1 mouse cellular context compared by ENCODE assay signal in the genomic region with DNA sequence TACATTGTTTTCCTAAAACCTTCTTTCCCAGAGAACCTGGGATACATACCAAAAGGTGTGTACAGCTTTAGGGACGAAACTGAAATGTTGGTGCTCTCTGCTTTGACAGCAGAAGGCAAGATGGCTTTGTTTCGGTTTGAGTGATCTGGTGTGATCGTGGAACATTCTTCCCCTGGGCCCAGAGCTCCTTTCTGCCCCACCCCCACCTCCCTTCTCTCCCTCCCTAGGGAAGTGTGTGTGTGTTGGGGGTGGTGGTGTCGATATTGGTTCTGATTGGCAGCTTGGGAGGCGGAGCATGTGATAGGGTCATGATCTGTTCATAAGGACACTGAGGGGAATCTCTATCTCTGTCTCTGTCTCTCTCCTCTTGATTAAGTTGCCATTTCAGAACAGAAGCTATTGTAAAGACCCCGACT.
A peak's percentile ranks its signal among the peaks of the same experiment; 100 is the strongest.
TF ChIP-seq lines count a peak whose summit lies in the region.

No protein-coding gene starts in this region.

TF ChIP-seq in CH12.LX, 34 proteins besides CTCF, POLR2A, EP300 and RAD21 (continued from another document):
- TF ChIP-seq TCF12 (IDR thresholded peaks at IDR 0.05; ENCODE audit: low read depth, low read length) = peak; percentile 75; the same call in 1 of the 2 replicates
- peak; percentile 94 for TF ChIP-seq MAZ (IDR thresholded peaks at IDR 0.05; ENCODE audit: low read depth, low read length)
- peak; percentile 71 for TF ChIP-seq TBP (conservative IDR thresholded peaks at IDR 0.05; ENCODE audit: low read depth, low read length)
- TF ChIP-seq RCOR1 (conservative IDR thresholded peaks at IDR 0.05; ENCODE audit: low read depth, low read length) = peak; percentile 98
- peak; percentile 57 for TF ChIP-seq HCFC1 (IDR thresholded peaks at IDR 0.05; ENCODE audit: low read depth, low read length)
- TF ChIP-seq GABPA (IDR thresholded peaks at IDR 0.05; ENCODE audit: insufficient replicate concordance, low read depth, low read length) = no peak; the same call in 1 of the 2 replicates
- no peak for TF ChIP-seq USF2 (conservative IDR thresholded peaks at IDR 0.05; ENCODE audit: low read depth, low read length)
- peak; percentile 44; the same call in 1 of the 2 replicates for TF ChIP-seq ZMIZ1 (IDR thresholded peaks at IDR 0.05; ENCODE audit: low read depth, low read length)
- peak; percentile 52; the same call in 1 of the 2 replicates for TF ChIP-seq POLR2AphosphoS2 (IDR thresholded peaks at IDR 0.05; ENCODE audit: low read depth, low read length)
- TF ChIP-seq ZKSCAN1 (IDR thresholded peaks at IDR 0.05; ENCODE audit: borderline replicate concordance, low read depth, low read length) = no peak
- TF ChIP-seq ZC3H11A (IDR thresholded peaks at IDR 0.05; ENCODE audit: low read depth, low read length) = no peak
- peak; percentile 81 for TF ChIP-seq ETS1 (conservative IDR thresholded peaks at IDR 0.05; ENCODE audit: low read depth, low read length)
- 0 out of 2 replicates have a peak, but pooled peaks have one; percentile 17 for TF ChIP-seq NRF1 (IDR thresholded peaks at IDR 0.05; ENCODE audit: low read depth, low read length)
- 0 out of 2 replicates have a peak, but pooled peaks have one; percentile 21 for TF ChIP-seq NELFE (IDR thresholded peaks at IDR 0.05; ENCODE audit: low read depth, low read length)
- TF ChIP-seq PAX5 (IDR thresholded peaks at IDR 0.05; ENCODE audit: low read length) = no peak
- peak; percentile 71; the same call in 1 of the 2 replicates for TF ChIP-seq BHLHE40 (IDR thresholded peaks at IDR 0.05; ENCODE audit: low read depth, low read length)
- peak; percentile 64; the same call in 1 of the 2 replicates for TF ChIP-seq KAT2A (IDR thresholded peaks at IDR 0.05; ENCODE audit: insufficient replicate concordance, low read length)
- peak; percentile 98 for TF ChIP-seq CHD2 (IDR thresholded peaks at IDR 0.05; ENCODE audit: low read length)
